Mouse (Mus musculus): ENCODE data around the gene Lrp6. TPM values are rescaled to one million over a fixed set of nuclear protein-coding genes. Genes with fewer than 3 reads are reported as not detected.

Gene Lrp6
- polyA plus RNA-seq, 1 experiment, result 0.21 TPM

DNA sequence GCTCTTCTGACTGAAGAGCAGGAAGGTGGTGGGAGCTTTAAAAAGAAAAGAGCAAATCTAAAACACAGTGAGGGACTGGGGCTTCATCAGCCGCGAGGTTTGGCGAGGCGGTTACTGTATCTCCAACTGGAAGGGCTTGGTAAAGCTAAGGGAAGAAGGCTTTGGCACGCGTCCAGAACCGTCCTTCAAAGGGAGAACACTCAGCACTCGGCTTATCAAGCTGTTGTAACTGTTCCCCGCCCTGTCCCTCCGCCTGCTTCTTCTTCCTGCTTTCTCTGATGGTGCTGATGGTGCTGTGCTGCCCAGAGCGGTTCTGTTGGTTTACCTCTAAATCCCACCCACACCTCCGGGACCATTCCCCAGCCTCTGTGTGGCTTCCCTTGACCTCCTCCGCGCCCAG, 95.9 kb downstream of the Lrp6 start:
- no peaks in the 10 kb centered on the region for H3K9me3 ChIP-seq (ENCODE audit: control insufficient read depth, low read length)
- no peaks in the 10 kb centered on the region for H3K27me3 ChIP-seq (ENCODE audit: control insufficient read depth)
- peaks cover 34% of the 10 kb centered on the region for H3K36me3 ChIP-seq (ENCODE audit: control insufficient read depth)
- H3K4me3 ChIP-seq (replicated peaks), result no peak overlapping the region
- TF ChIP-seq TAL1 (IDR thresholded peaks at IDR 0.05; ENCODE audit: low read length) (no peak), GATA1 (IDR thresholded peaks at IDR 0.05; ENCODE audit: low read length) (no peak)
- H3K4me1 ChIP-seq (ENCODE audit: control insufficient read depth), result peaks cover 4% of the 10 kb centered on the region

DNA sequence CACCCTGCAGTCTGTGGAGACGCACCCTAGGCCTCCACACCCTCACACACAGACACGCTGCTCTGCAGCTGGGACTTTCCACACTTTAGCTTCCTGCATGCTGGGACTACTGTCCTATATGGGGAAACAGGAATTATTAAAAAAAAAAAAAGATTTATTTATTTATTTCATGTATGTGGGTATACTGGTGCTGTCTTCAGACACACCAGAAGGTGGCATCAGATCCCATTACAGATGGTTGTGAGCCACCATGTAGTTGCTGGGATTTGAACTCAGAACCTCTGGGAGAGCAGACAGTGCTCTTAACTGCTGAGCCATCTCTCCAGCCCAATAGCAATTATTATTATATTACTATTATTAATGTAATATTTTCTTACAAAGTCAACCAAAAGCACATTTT, 97.5 kb downstream of the Lrp6 start:
- no peak overlapping the region for H3K4me3 ChIP-seq (replicated peaks)
- H3K27me3 ChIP-seq (ENCODE audit: control insufficient read depth), result no peaks in the 10 kb centered on the region
- H3K9me3 ChIP-seq (ENCODE audit: control insufficient read depth, low read length), result no peaks in the 10 kb centered on the region
- H3K36me3 ChIP-seq (ENCODE audit: control insufficient read depth), result peaks cover 38% of the 10 kb centered on the region
- H3K4me1 ChIP-seq (ENCODE audit: control insufficient read depth), result peaks cover 4% of the 10 kb centered on the region
- TF ChIP-seq TAL1 (IDR thresholded peaks at IDR 0.05; ENCODE audit: low read length) (no peak), GATA1 (IDR thresholded peaks at IDR 0.05; ENCODE audit: low read length) (no peak)

DNA sequence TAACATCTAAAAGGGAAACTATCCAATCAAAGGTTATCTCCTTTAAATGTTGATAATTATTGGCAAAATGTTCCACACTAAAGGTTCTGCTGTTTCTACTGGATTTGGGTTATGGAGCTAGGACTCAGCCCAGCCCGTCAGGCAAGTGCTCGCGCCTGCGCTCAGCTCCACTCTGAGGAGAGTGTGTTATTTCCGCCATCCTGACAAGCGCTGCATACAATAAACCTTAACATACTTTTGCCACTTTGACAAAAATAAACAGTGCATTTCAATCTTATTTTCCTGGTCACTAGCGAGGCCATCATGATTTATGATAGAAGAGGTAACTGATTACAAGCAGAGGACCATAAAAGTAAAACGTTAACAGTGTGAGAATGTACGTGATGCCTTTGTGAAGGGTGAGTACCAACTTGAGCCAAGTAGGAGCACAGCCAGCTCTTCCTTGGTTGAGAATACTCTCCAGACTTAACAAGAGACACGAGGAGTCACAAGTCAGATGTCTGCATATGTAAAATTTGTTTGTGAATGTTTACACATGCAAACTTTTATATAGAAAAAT, 100.0 kb downstream of the Lrp6 start:
- H3K4me3 ChIP-seq (replicated peaks), result no peak overlapping the region
- no peaks in the 10 kb centered on the region for H3K9me3 ChIP-seq (ENCODE audit: control insufficient read depth, low read length)
- peaks cover 4% of the 10 kb centered on the region for H3K4me1 ChIP-seq (ENCODE audit: control insufficient read depth)
- peaks cover 52% of the 10 kb centered on the region for H3K36me3 ChIP-seq (ENCODE audit: control insufficient read depth)
- TF ChIP-seq GATA1 (IDR thresholded peaks at IDR 0.05; ENCODE audit: low read length) (no peak), TAL1 (IDR thresholded peaks at IDR 0.05; ENCODE audit: low read length) (no peak)
- no peaks in the 10 kb centered on the region for H3K27me3 ChIP-seq (ENCODE audit: control insufficient read depth)

DNA sequence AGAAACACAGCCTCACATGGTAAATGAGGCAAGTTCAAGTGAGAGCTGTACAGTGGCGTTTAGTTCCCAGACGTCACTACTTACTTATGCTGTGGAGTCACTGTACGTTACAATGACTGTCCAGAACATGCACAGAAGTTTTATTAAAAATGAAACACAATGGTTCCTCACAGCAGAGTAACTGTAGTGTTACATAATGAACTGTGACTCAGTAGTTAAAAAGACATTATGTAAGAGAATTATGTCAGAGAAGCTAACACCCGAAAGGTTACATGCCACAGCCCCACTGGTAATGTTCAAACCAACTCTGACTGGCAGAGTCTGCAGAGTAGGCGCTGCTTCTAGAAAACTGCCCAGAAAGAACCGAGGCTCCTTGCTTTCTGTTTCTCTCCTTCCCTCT, 105.6 kb downstream of the Lrp6 start:
- H3K4me3 ChIP-seq (replicated peaks), result no peak overlapping the region
- TF ChIP-seq GATA1 (IDR thresholded peaks at IDR 0.05; ENCODE audit: low read length) (no peak), TAL1 (IDR thresholded peaks at IDR 0.05; ENCODE audit: low read length) (no peak)
- H3K4me1 ChIP-seq (ENCODE audit: control insufficient read depth), result no peaks in the 10 kb centered on the region
- peaks cover 62% of the 10 kb centered on the region for H3K36me3 ChIP-seq (ENCODE audit: control insufficient read depth)
- no peaks in the 10 kb centered on the region for H3K27me3 ChIP-seq (ENCODE audit: control insufficient read depth)
- no peaks in the 10 kb centered on the region for H3K9me3 ChIP-seq (ENCODE audit: control insufficient read depth, low read length)

DNA sequence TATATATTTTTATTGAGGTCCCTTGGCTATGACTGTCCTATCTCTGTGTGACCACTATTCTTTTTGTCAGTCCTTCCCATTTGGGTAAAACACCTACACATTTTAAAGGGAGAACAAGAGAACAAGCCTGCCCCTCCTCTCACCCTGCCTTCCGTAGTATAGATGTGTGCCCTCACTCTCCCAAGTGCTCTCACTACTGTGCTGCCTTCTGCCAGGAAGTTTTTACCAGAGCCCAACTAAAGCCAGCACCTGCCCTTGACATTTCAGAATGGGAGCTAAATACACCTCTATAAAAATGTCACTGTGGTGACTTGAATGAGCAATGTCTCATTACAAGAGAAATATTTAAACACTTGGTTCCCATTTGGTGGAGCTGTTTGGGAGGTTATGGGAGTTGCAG, 108.4 kb downstream of the Lrp6 start:
- no peak overlapping the region for H3K4me3 ChIP-seq (replicated peaks)
- TF ChIP-seq GATA1 (IDR thresholded peaks at IDR 0.05; ENCODE audit: low read length) (no peak), TAL1 (IDR thresholded peaks at IDR 0.05; ENCODE audit: low read length) (no peak)
- no peaks in the 10 kb centered on the region for H3K27me3 ChIP-seq (ENCODE audit: control insufficient read depth)
- H3K9me3 ChIP-seq (ENCODE audit: control insufficient read depth, low read length), result no peaks in the 10 kb centered on the region
- peaks cover 63% of the 10 kb centered on the region for H3K36me3 ChIP-seq (ENCODE audit: control insufficient read depth)
- no peaks in the 10 kb centered on the region for H3K4me1 ChIP-seq (ENCODE audit: control insufficient read depth)

DNA sequence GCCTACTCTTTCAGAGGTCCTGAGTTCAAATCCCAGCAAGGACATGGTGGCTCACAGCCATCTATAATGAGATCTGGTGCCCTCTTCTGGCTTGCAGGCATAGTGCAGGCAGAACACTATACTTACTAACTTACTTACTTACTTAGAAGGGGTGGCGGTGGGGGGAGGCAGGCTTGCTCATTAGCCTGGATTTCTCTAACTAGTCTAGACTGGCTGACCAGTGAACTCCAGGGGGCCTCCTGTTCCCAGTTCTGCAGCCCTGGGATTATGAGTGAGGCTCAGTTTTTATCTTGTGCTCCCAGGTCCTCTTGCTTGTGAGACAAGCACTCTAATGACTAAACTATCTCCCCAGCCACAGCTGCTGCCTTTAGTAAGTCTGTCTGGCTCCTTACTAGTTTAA, 112.7 kb downstream of the Lrp6 start:
- no peak for TF ChIP-seq GATA1 (IDR thresholded peaks at IDR 0.05; ENCODE audit: low read length)
- no peak for TF ChIP-seq TAL1 (IDR thresholded peaks at IDR 0.05; ENCODE audit: low read length)
- H3K4me1 ChIP-seq (ENCODE audit: control insufficient read depth), result no peaks in the 10 kb centered on the region
- peaks cover 69% of the 10 kb centered on the region for H3K36me3 ChIP-seq (ENCODE audit: control insufficient read depth)
- H3K4me3 ChIP-seq (replicated peaks), result no peak overlapping the region
- H3K9me3 ChIP-seq (ENCODE audit: control insufficient read depth, low read length), result no peaks in the 10 kb centered on the region
- H3K27me3 ChIP-seq (ENCODE audit: control insufficient read depth), result no peaks in the 10 kb centered on the region

DNA sequence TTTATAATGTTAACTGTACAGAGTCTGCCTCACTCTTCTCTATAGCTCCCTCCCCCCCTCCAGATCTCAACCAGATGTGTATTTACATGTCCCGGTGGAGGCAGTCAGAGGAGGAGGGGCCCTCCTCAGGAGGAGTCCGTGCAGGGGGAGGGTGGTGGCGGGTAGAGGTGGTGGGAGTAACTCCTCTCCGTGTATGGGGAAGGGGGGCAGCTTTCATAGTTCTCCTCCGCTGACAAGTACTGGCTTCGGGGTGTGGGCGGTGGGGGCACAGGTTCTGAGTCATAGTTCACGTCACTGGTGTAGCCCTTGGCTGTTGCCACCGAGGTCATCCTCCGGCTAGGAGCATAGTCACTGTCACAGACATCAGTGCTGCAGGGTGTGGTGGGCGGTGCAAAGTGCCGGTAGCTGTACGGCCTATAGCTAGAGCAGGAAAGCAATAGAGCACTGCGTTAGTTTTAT, 116.1 kb downstream of the Lrp6 start:
- no peaks in the 10 kb centered on the region for H3K27me3 ChIP-seq (ENCODE audit: control insufficient read depth)
- H3K36me3 ChIP-seq (ENCODE audit: control insufficient read depth), result peaks cover 50% of the 10 kb centered on the region
- H3K4me3 ChIP-seq (replicated peaks), result no peak overlapping the region
- no peaks in the 10 kb centered on the region for H3K9me3 ChIP-seq (ENCODE audit: control insufficient read depth, low read length)
- no peaks in the 10 kb centered on the region for H3K4me1 ChIP-seq (ENCODE audit: control insufficient read depth)
- TF ChIP-seq GATA1 (IDR thresholded peaks at IDR 0.05; ENCODE audit: low read length), result no peak
- no peak for TF ChIP-seq TAL1 (IDR thresholded peaks at IDR 0.05; ENCODE audit: low read length)

DNA sequence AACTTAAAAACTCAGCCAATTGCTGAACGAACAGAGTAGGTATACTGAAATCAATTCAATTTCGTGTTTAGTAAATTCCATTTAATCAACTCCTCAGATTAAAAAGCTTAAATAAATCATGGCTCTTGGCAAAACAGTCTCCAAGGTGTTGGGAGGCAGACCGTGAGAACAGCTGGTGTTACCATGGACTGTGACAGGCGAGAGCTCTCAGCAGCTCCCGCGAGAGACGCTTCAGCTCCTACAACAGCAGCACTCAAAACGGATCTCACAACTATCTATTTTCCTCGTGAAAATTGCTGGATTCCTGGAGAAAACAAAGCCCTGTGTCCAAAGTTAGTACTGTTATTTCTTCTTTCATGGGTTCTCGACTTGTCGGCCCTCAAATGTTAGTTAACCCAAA, 116.8 kb downstream of the Lrp6 start:
- Histone ChIP-seq H3K27me3 (ENCODE audit: control insufficient read depth) (no peaks in the 10 kb centered on the region), H3K36me3 (ENCODE audit: control insufficient read depth) (peaks cover 47% of the 10 kb centered on the region), H3K4me3 (replicated peaks) (no peak overlapping the region), H3K4me1 (ENCODE audit: control insufficient read depth) (no peaks in the 10 kb centered on the region), H3K9me3 (ENCODE audit: control insufficient read depth, low read length) (no peaks in the 10 kb centered on the region)
- TF ChIP-seq TAL1 (IDR thresholded peaks at IDR 0.05; ENCODE audit: low read length) (no peak), GATA1 (IDR thresholded peaks at IDR 0.05; ENCODE audit: low read length) (no peak)

DNA sequence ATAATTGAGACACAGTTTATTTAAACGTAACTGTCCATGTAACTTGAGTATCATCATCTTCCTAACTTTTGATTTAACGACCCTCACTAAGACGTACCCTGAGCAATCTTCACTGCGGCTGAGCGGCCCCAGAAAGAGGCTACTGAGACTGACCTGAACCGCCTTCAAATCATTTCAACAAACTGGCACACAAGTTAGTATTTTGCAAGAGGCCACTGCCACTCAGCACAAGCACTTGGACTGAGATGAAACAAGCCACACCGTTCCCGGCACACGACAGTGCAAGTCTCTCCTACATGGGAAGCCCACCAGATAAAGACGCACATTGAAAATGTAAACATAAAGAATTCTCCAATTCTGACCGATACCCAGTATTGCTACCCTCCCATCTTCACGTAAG, 118.3 kb downstream of the Lrp6 start:
- no peaks in the 10 kb centered on the region for H3K27me3 ChIP-seq (ENCODE audit: control insufficient read depth)
- H3K4me1 ChIP-seq (ENCODE audit: control insufficient read depth), result no peaks in the 10 kb centered on the region
- no peaks in the 10 kb centered on the region for H3K9me3 ChIP-seq (ENCODE audit: control insufficient read depth, low read length)
- H3K36me3 ChIP-seq (ENCODE audit: control insufficient read depth), result peaks cover 40% of the 10 kb centered on the region
- no peak for TF ChIP-seq GATA1 (IDR thresholded peaks at IDR 0.05; ENCODE audit: low read length)
- no peak for TF ChIP-seq TAL1 (IDR thresholded peaks at IDR 0.05; ENCODE audit: low read length)
- no peak overlapping the region for H3K4me3 ChIP-seq (replicated peaks)

DNA sequence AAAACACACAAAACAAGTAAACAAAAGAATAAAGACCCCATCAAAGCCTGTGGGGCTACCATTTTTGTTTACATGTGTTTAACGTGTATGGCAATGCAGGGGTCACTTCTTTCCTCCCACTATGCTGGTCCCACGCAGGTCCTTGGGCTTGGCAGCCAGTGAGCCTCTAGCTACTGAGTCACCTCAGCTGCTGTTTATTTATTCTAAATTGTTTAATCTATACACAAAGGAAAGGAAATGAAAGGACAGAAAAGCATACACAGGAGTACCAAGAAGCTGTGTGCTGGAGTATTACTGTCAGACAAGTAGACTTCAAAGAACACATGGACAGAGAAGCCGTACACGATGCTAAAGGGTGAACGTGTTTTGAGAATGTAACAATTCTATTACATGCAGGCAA, 122.8 kb downstream of the Lrp6 start:
- no peaks in the 10 kb centered on the region for H3K9me3 ChIP-seq (ENCODE audit: control insufficient read depth, low read length)
- H3K4me1 ChIP-seq (ENCODE audit: control insufficient read depth), result no peaks in the 10 kb centered on the region
- no peak overlapping the region for H3K4me3 ChIP-seq (replicated peaks)
- peaks cover 10% of the 10 kb centered on the region for H3K27me3 ChIP-seq (ENCODE audit: control insufficient read depth)
- H3K36me3 ChIP-seq (ENCODE audit: control insufficient read depth), result peaks cover 9% of the 10 kb centered on the region
- no peak for TF ChIP-seq GATA1 (IDR thresholded peaks at IDR 0.05; ENCODE audit: low read length)
- TF ChIP-seq TAL1 (IDR thresholded peaks at IDR 0.05; ENCODE audit: low read length), result no peak

Measured in erythroblast, embryonic 14.5 days (primary cell).